Mouse (Mus musculus) cerebellum, adult 2 months (tissue): ENCODE data around the gene Lcn5. TPM values are rescaled to one million over a fixed set of nuclear protein-coding genes. Genes with fewer than 3 reads are reported as not detected.
"Not testable (repeated sequence)": the region's sequence is repeated elsewhere in the genome, so short reads cannot be mapped to it uniquely, and the experiment has no call there.

Experiments used
- DNase-seq, 2 experiments: peaks; one replicate each; pipeline ENCODE4 v3.0.0; 2021
- H3K27ac ChIP-seq: fragments of 200-500 bp; 2 replicates; pipeline ENCODE4 v1.5.1; 2012; ENCODE audit warnings: low read length, control low read depth, inconsistent platforms; ENCODE audit not compliant: insufficient read depth
- H3K27me3 ChIP-seq: fragments of 200-500 bp; 2 replicates; pipeline ENCODE4 v1.6.1; 2012; ENCODE audit warnings: inconsistent platforms, mild to moderate bottlenecking, low read length, moderate library complexity; ENCODE audit not compliant: control insufficient read depth, insufficient read depth
- H3K4me1 ChIP-seq: fragments of 200-500 bp; 2 replicates; pipeline ENCODE4 v1.6.1; 2011; ENCODE audit warnings: low read length; ENCODE audit not compliant: control insufficient read depth, insufficient read depth
- H3K4me3 ChIP-seq: fragments of 200-500 bp; replicated peaks from 2 replicates; pipeline ENCODE3; 2011; ENCODE audit warnings: mild to moderate bottlenecking, low read depth, low read length, control low read depth; ENCODE audit not compliant: insufficient read depth
- CTCF ChIP-seq: fragments of 200-500 bp; IDR thresholded peaks from 2 replicates; pipeline ENCODE4 v1.5.1; 2011; ENCODE audit warnings: low read depth, mild to moderate bottlenecking, control low read depth, low read length, moderate library complexity, borderline replicate concordance; ENCODE audit not compliant: insufficient read depth
- POLR2A ChIP-seq: fragments of 200-500 bp; IDR thresholded peaks from 2 replicates; pipeline ENCODE4 v1.6.1; 2011; ENCODE audit warnings: low read length, control low read depth, borderline replicate concordance; ENCODE audit not compliant: insufficient read depth
- WGBS: fragments of 180-500 bp; shearing (Covaris S2); methylation state at CpG from one replicate; pipeline ENCODE4 v1.1.7; 2018; 5-methylcytosine and 5-hydroxymethylcytosine counted together
- polyA plus RNA-seq: library from polyadenylated mRNA; depleted of rRNA; stranded (reverse); fragments of >200 nt; gene quantifications from 2 replicates; pipeline ENCODE4 v1.2.3, GENCODE M21; 2012

The Lcn5 gene
- polyA plus RNA-seq, 1 experiment: not detected

- no peak overlapping the region for H3K4me3 ChIP-seq
- 71% methylated on average over 4 of the region's 4 CpGs for WGBS
- TF ChIP-seq CTCF: no peak
- no peak for TF ChIP-seq POLR2A
- H3K27me3 ChIP-seq: no peaks in the 10 kb centered on the region
- no peaks in the 10 kb centered on the region for H3K4me1 ChIP-seq
- no peak overlapping the region for H3K27ac ChIP-seq
- DNase-seq: no peak
Observed at GRCm38 (mm10) chr2:25686941-25687340, 29.2 kb downstream of the Lcn5 start.

GRCm38 (mm10) chr2:25694605-25695004 is 36.9 kb downstream of the Lcn5 start:
- DNase-seq: peak; percentile 31 to 59
- H3K27ac ChIP-seq: no peak overlapping the region
- H3K27me3 ChIP-seq: no peaks in the 10 kb centered on the region
- H3K4me3 ChIP-seq: no peak overlapping the region
- TF ChIP-seq POLR2A: no peak
- TF ChIP-seq CTCF: peak; percentile 78
- H3K4me1 ChIP-seq: no peaks in the 10 kb centered on the region

DNA sequence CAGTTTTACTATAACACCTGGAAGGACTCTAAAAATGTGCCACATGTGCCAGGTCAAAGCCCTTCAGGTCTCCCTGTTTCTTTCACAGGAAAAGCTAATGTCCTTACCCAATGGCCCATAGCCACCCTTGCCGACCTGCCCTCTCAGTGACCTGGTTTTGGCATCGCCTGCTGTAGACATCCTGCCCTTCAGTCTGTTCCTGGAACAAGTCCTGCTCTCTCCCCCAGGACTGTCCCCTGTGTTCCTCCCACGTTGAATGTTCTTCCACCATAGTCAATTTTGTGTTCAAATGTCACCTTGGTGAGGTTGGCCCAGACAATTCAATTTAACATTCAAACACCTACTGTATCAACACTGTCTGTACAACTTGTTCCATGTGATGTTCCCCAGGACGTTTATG is 39.2 kb downstream of the Lcn5 start:
- no peak for TF ChIP-seq CTCF
- TF ChIP-seq POLR2A: no peak
- no peaks in the 10 kb centered on the region for H3K27me3 ChIP-seq
- no peaks in the 10 kb centered on the region for H3K4me1 ChIP-seq
- H3K27ac ChIP-seq: no peak overlapping the region
- WGBS: 54% methylated on average over 4 of the region's 4 CpGs
- no peak for DNase-seq
- H3K4me3 ChIP-seq: no peak overlapping the region

- Histone ChIP-seq H3K27me3 (no peaks in the 10 kb centered on the region), H3K4me1 (no peaks in the 10 kb centered on the region; the same call in 1 of the 2 replicates), H3K27ac (no peak overlapping the region), H3K4me3 (no peak overlapping the region)
- TF ChIP-seq CTCF (no peak), POLR2A (no peak)
- WGBS: 74% methylated on average over 2 of the region's 2 CpGs
- DNase-seq: no peak
Observed at GRCm38 (mm10) chr2:25698696-25699095, 40.9 kb downstream of the Lcn5 start.

- 89% methylated on average over 3 of the region's 3 CpGs for WGBS
- not testable (repeated sequence) for H3K4me1 ChIP-seq, H3K27me3 ChIP-seq, H3K4me3 ChIP-seq, H3K27ac ChIP-seq, DNase-seq
Observed at GRCm38 (mm10) chr2:25699743-25700142, 42.0 kb downstream of the Lcn5 start, which contains the start of gene Obp2a. TSS of gene Obp2a (plus strand) at chr2:25700043.

DNA sequence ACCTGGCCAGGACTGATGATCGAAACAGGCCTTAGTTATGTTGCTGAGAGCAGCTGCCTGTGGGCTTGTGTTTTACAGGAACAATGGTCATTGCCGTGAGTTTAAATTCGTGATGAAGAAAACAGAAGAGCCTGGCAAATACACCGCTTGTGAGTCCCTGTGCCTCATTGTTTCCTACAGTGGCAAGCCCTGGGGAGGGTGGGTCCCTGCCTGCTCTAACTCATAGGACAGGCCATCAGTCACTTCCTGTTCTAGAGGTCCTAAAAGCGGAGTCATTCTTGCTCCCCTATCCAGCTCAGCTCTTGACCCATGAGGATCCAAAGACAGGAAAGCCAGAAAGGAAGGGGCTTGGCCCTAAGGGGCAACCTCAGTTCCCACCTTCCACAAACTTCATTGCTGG is 43.2 kb downstream of the Lcn5 start:
- WGBS: 83% methylated on average over 5 of the region's 5 CpGs
- no peak for DNase-seq
- Histone ChIP-seq H3K27me3 (no peaks in the 10 kb centered on the region), H3K4me3 (no peak overlapping the region), H3K27ac (no peak overlapping the region), H3K4me1 (no peaks in the 10 kb centered on the region; the same call in 1 of the 2 replicates)
- TF ChIP-seq POLR2A (no peak), CTCF (no peak)

DNA sequence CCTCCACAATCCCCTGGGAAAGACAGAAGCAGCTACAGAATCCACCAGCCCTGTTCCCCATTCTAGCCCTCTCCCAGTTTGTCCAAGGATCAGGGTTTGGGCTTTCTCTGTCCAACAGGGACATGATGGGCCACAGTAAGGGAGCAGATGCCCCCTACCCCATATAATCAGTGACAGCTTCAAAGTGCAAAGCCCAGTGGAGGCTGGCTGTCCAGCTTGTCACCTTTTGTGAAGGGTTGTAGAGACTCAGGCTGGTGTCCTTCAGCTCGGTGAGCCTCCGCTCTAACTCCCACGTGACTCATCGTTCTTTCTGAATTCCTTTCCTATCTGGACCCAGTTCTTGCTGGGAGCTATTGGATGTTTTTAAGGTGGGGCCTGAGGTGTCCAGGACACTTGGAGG is 46.0 kb downstream of the Lcn5 start:
- no peak overlapping the region for H3K27ac ChIP-seq
- H3K4me1 ChIP-seq: peaks cover 7% of the 10 kb centered on the region
- DNase-seq: no peak
- TF ChIP-seq POLR2A (no peak), CTCF (no peak)
- 88% methylated on average over 4 of the region's 4 CpGs for WGBS
- no peaks in the 10 kb centered on the region for H3K27me3 ChIP-seq
- no peak overlapping the region for H3K4me3 ChIP-seq

DNA sequence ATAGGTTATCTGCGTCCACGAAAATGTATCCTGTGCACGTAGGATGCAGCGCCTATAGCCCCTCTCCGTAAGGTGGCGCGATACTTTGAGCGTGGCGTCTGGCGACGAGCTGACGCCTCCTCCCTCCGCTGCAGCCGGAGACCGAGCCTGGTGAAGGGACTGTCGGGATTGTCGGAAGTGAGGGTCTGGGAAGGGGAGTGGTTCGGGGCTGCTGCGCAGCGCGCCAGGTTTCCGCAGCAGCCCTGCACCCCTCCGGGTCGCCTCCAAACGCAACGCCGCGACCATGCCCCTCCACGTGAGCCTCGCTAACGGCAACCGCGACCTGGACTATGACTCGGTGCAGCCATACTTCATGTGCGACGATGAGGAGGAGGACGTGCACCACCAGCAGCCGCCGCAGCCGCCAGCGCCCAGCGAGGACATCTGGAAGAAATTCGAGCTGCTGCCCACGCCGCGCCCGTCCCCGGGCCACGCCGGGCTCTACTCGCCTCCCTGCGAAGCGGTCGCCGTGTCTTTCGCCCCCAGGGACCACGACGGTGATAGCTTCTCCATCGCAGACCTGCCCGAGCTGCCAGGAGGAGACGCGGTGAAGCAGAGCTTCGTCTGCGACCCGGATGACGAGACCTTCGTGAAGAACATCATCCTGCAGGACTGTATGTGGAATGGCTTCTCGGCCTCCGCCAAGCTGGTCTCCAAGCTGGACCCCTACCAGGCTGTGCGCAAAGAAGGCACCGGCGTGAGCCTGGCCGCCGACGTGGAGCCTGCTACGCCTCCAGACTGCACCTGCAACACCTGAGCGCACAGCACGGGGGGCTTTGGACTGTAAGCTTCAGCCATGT is 49.1 kb downstream of the Lcn5 start, which contains the start of gene Bmyc:
Gene Bmyc, plus strand, starts transcription at position 97 of the 839 bp plus-strand sequence.
- DNase-seq: peak; percentile 87 to 89
- Histone ChIP-seq H3K4me3 (peak within 1 kb of the TSS; percentile 89), H3K4me1 (peaks cover 11% of the 10 kb centered on the region), H3K27me3 (no peaks in the 10 kb centered on the region), H3K27ac (peak within 1 kb of the TSS; percentile 26)
- WGBS: under 1% methylated on average over 78 of the region's 78 CpGs
- TF ChIP-seq POLR2A: peak; percentile 70; the same call in 1 of the 2 replicates
- TF ChIP-seq CTCF: peak; percentile 67
